In genomic region chr17:3207529-3208240, GRCm38 (mm10) we compare ENCODE assay signal across 27 mouse cellular contexts.
DNase-seq lines count a peak whose midpoint lies in the region; ATAC-seq lines count a peak whose summit lies in the region.
"Had no signal": no experiment of that assay in that cellular context is flagged by ENCODE, and none has a peak within 500 bp of the region (broad histone marks: within the 10 kb centered on the region; RNA-seq: fewer than 3 reads in every experiment).

No protein-coding gene starts in this region.

- no peak overlapping the region for H3K27ac ChIP-seq in heart, embryonic 10.5 days
- no peak overlapping the region for H3K27ac ChIP-seq in heart, embryonic 12.5 days (ENCODE audit: poor library complexity, severe bottlenecking)
- H3K27ac ChIP-seq in limb, embryonic 12.5 days = peak overlapping the region; percentile 56; the same call in 1 of the 2 replicates
- no peak overlapping the region for H3K27ac ChIP-seq in limb, embryonic 10.5 days
- H3K27ac ChIP-seq in embryonic facial prominence, embryonic 14.5 days (replicated peaks; ENCODE audit: low read depth, low read length) = no peak overlapping the region; the same call in 1 of the 2 replicates
- H3K27ac ChIP-seq: hindbrain, embryonic 13.5 days; left cerebral cortex, adult 2 months; limb, embryonic 15.5 days; liver, embryonic 13.5 days; midbrain, embryonic 10.5 days; midbrain, embryonic 15.5 days had no signal

- H3K9me3 ChIP-seq in heart, embryonic 10.5 days = no peaks in the 10 kb centered on the region
- H3K9me3 ChIP-seq in heart, embryonic 12.5 days (replicated peaks) = no peaks in the 10 kb centered on the region
- H3K9me3 ChIP-seq in limb, embryonic 12.5 days = no peaks in the 10 kb centered on the region
- no peaks in the 10 kb centered on the region for H3K9me3 ChIP-seq in limb, embryonic 10.5 days (replicated peaks)
- no peaks in the 10 kb centered on the region for H3K9me3 ChIP-seq in embryonic facial prominence, embryonic 14.5 days (ENCODE audit: control insufficient read depth, low read length)
- H3K9me3 ChIP-seq: hindbrain, embryonic 13.5 days; limb, embryonic 15.5 days; liver, embryonic 13.5 days; midbrain, embryonic 10.5 days; midbrain, embryonic 15.5 days; stomach, embryonic 15.5 days had no signal

- H3K27me3 ChIP-seq in heart, embryonic 10.5 days (ENCODE audit: insufficient read depth, poor library complexity, severe bottlenecking) = no peaks in the 10 kb centered on the region
- H3K27me3 ChIP-seq in heart, embryonic 12.5 days (replicated peaks) = no peaks in the 10 kb centered on the region
- H3K27me3 ChIP-seq in limb, embryonic 12.5 days = no peaks in the 10 kb centered on the region
- no peaks in the 10 kb centered on the region for H3K27me3 ChIP-seq in limb, embryonic 10.5 days (ENCODE audit: low read depth, poor library complexity, severe bottlenecking)
- H3K27me3 ChIP-seq in embryonic facial prominence, embryonic 14.5 days (replicated peaks; ENCODE audit: control insufficient read depth, insufficient read depth, low read length) = no peaks in the 10 kb centered on the region
- H3K27me3 ChIP-seq: hindbrain, embryonic 13.5 days; limb, embryonic 15.5 days; liver, embryonic 13.5 days; midbrain, embryonic 15.5 days; stomach, embryonic 15.5 days had no signal

- H3K4me1 ChIP-seq in heart, embryonic 10.5 days = peaks cover 15% of the 10 kb centered on the region
- peaks cover 36% of the 10 kb centered on the region for H3K4me1 ChIP-seq in heart, embryonic 12.5 days (replicated peaks)
- peaks cover 23% of the 10 kb centered on the region for H3K4me1 ChIP-seq in limb, embryonic 12.5 days (replicated peaks)
- H3K4me1 ChIP-seq in limb, embryonic 10.5 days = peaks cover 8% of the 10 kb centered on the region
- H3K4me1 ChIP-seq in embryonic facial prominence, embryonic 14.5 days (ENCODE audit: control insufficient read depth, insufficient read depth, low read length) = peaks cover 6% of the 10 kb centered on the region; the same call in 1 of the 2 replicates
- H3K4me1 ChIP-seq: midbrain, embryonic 10.5 days; midbrain, embryonic 15.5 days; stomach, embryonic 15.5 days had no signal

- H3K4me2 ChIP-seq in heart, embryonic 12.5 days = no peak overlapping the region
- H3K4me2 ChIP-seq in limb, embryonic 12.5 days = no peak overlapping the region
- H3K4me2 ChIP-seq in embryonic facial prominence, embryonic 14.5 days (ENCODE audit: low read depth, low read length) = no peak overlapping the region
- H3K4me2 ChIP-seq: heart, embryonic 11.5 days; hindbrain, embryonic 13.5 days; limb, embryonic 15.5 days; liver, embryonic 13.5 days; midbrain, embryonic 15.5 days; stomach, embryonic 15.5 days had no signal

- H3K4me3 ChIP-seq in heart, embryonic 10.5 days = no peak overlapping the region
- H3K4me3 ChIP-seq in heart, embryonic 12.5 days = no peak overlapping the region
- H3K4me3 ChIP-seq in limb, embryonic 12.5 days (replicated peaks) = no peak overlapping the region
- no peak overlapping the region for H3K4me3 ChIP-seq in limb, embryonic 10.5 days
- no peak overlapping the region for H3K4me3 ChIP-seq in embryonic facial prominence, embryonic 14.5 days (ENCODE audit: low read depth, low read length)
- H3K4me3 ChIP-seq: erythroblast, embryonic 14.5 days; hindbrain, embryonic 13.5 days; left cerebral cortex, adult 2 months; limb, embryonic 15.5 days; liver, embryonic 13.5 days; midbrain, embryonic 10.5 days; midbrain, embryonic 15.5 days; stomach, embryonic 15.5 days had no signal

- H3K9ac ChIP-seq in heart, embryonic 12.5 days = no peak overlapping the region
- no peak overlapping the region for H3K9ac ChIP-seq in limb, embryonic 12.5 days (replicated peaks)
- no peak overlapping the region for H3K9ac ChIP-seq in embryonic facial prominence, embryonic 14.5 days (ENCODE audit: low read depth, low read length)
- H3K9ac ChIP-seq: hindbrain, embryonic 13.5 days; limb, embryonic 15.5 days; liver, embryonic 13.5 days; midbrain, embryonic 15.5 days; stomach, embryonic 15.5 days had no signal

- 0 out of 2 replicates have a peak, but pooled peaks cover 10% of the 10 kb centered on the region for H3K36me3 ChIP-seq in heart, embryonic 10.5 days
- peaks cover 13% of the 10 kb centered on the region; the same call in 1 of the 2 replicates for H3K36me3 ChIP-seq in heart, embryonic 12.5 days
- peaks cover 26% of the 10 kb centered on the region; the same call in 1 of the 2 replicates for H3K36me3 ChIP-seq in limb, embryonic 12.5 days
- peaks cover 52% of the 10 kb centered on the region for H3K36me3 ChIP-seq in limb, embryonic 10.5 days
- H3K36me3 ChIP-seq in embryonic facial prominence, embryonic 14.5 days (ENCODE audit: control insufficient read depth, insufficient read depth, low read length) = peaks cover 29% of the 10 kb centered on the region
- H3K36me3 ChIP-seq: midbrain, embryonic 15.5 days had no signal

- WGBS in heart, embryonic 10.5 days = 86% methylated on average over 6 of the region's 6 CpGs
- WGBS in heart, embryonic 12.5 days = 78% methylated on average over 6 of the region's 6 CpGs
- 75% methylated on average over 6 of the region's 6 CpGs for WGBS in limb, embryonic 12.5 days
- WGBS in limb, embryonic 10.5 days = 90% methylated on average over 6 of the region's 6 CpGs
- WGBS in embryonic facial prominence, embryonic 14.5 days = 58% methylated on average over 6 of the region's 6 CpGs

- no peak for ATAC-seq in heart, embryonic 12.5 days (ENCODE audit: insufficient number of reproducible peaks, low FRiP score)
- no peak for ATAC-seq in limb, embryonic 12.5 days (ENCODE audit: insufficient number of reproducible peaks, insufficient read depth, low FRiP score, low TSS enrichment, low read depth)
- ATAC-seq in embryonic facial prominence, embryonic 14.5 days (ENCODE audit: low read depth) = peak; percentile 48
- ATAC-seq: CD4-positive, CD25-positive, alpha-beta regulatory T cell, adult 4 months; forebrain, embryonic 16.5 days; intestine, embryonic 16.5 days; midbrain, embryonic 15.5 days had no signal

- peak; percentile 71 for DNase-seq in heart, embryonic 10.5 days (ENCODE audit: low spot score)
- DNase-seq in limb, embryonic 10.5 days (ENCODE audit: low spot score) = no peak
- peak; percentile 38 for DNase-seq in 416B (ENCODE audit: low read depth)
- peak; percentile 22 for DNase-seq in embryonic facial prominence, embryonic 14.5 days (ENCODE audit: low spot score)
- no peak for DNase-seq in cerebellum, adult 9-11 months
- DNase-seq in left cerebral cortex, adult 8-10 months (ENCODE audit: low spot score in 2 of 2) = no peak
- DNase-seq: adrenal gland, postnatal 25 days; cerebellum, adult 11-12 months; cerebellum, postnatal 10 days; heart, postnatal 4 days; kidney, adult 8-10 months; liver, embryonic 13.5 days; right cerebral cortex, postnatal 25 days; thymus, postnatal 14 days had no signal

Comparison
In these comparisons a context has a peak if more than half of its experiments do, and no peak if none do; other contexts are left out.
1. DNase-seq: peak in heart, embryonic 10.5 days (single experiment), 416B (single experiment) and embryonic facial prominence, embryonic 14.5 days (single experiment); none in limb, embryonic 10.5 days (single experiment), cerebellum, adult 9-11 months (single experiment) and left cerebral cortex, adult 8-10 months (0 of 2).